Mouse (Mus musculus) midbrain, embryonic 16.5 days (tissue): ENCODE results near the gene Dirc2. TPM values are rescaled to one million over a fixed set of nuclear protein-coding genes. Genes with fewer than 3 reads are reported as not detected.

Experiments
- ATAC-seq: fragments of 200-750 bp; cut with Nextera tagmentation; 2 replicates; pipeline ENCODE4 v1.8.0; 2017; ENCODE audit warnings: moderate TSS enrichment
- H3K27ac ChIP-seq: fragments of 300-500 bp; sonication (generic); 2 replicates; pipeline ENCODE4 v1.5.1; 2014; ENCODE audit warnings: mild to moderate bottlenecking, low read length, mixed read lengths
- H3K27me3 ChIP-seq: fragments of 300-500 bp; sonication (generic); 2 replicates; pipeline ENCODE4 v1.6.1; 2014; ENCODE audit warnings: low read depth, low read length, mixed read lengths; ENCODE audit not compliant: control insufficient read depth, insufficient read depth
- H3K36me3 ChIP-seq: fragments of 300-500 bp; sonication (generic); 2 replicates; pipeline ENCODE4 v1.6.1; 2014; ENCODE audit warnings: mild to moderate bottlenecking, low read length, moderate library complexity, mixed read lengths; ENCODE audit not compliant: control insufficient read depth, insufficient read depth
- H3K4me1 ChIP-seq: fragments of 300-500 bp; sonication (generic); 2 replicates; pipeline ENCODE4 v1.6.1; 2014; ENCODE audit warnings: mild to moderate bottlenecking, low read length, mixed read lengths; ENCODE audit not compliant: control insufficient read depth, insufficient read depth
- H3K4me2 ChIP-seq: fragments of 300-500 bp; sonication (generic); 2 replicates; pipeline ENCODE4 v1.6.1; 2014; ENCODE audit warnings: mild to moderate bottlenecking, low read length, mixed read lengths
- H3K4me3 ChIP-seq: fragments of 300-500 bp; sonication (generic); 2 replicates; pipeline ENCODE4 v1.5.1; 2014; ENCODE audit warnings: low read depth, mild to moderate bottlenecking, low read length, moderate library complexity, mixed read lengths
- H3K9ac ChIP-seq: fragments of 300-500 bp; sonication (generic); 2 replicates; pipeline ENCODE4 v1.6.1; 2014; ENCODE audit warnings: low read depth, low read length, mixed read lengths
- H3K9me3 ChIP-seq: fragments of 300-500 bp; sonication (generic); replicated peaks from 2 replicates; pipeline ENCODE4 v1.6.1; 2014; ENCODE audit warnings: mild to moderate bottlenecking, low read length, mixed read lengths; ENCODE audit not compliant: control insufficient read depth, poor library complexity, severe bottlenecking
- WGBS: fragments of 180-500 bp; shearing (Covaris S2); extraction: QIAGEN DNeasy Blood & Tissue Kit; methylation state at CpG from one replicate; pipeline ENCODE4 v1.1.7; 2014; 5-methylcytosine and 5-hydroxymethylcytosine counted together
- polyA plus RNA-seq: library from polyadenylated mRNA; unstranded; fragments of >200 nt; fragmentation: Nextera tagmentation; extraction: Ambion mirVana; gene quantifications from 2 replicates; pipeline ENCODE4 v1.2.1, GENCODE M21; 2015

Dirc2 gene
- polyA plus RNA-seq, 1 experiment from 2014 or later: 32.0 TPM

- H3K27ac ChIP-seq: 0 out of 2 replicates have a peak overlapping the region, but pooled peaks have one; percentile 29
- ATAC-seq: peak; percentile 49
- H3K36me3 ChIP-seq: peaks cover 3% of the 10 kb centered on the region; the same call in 1 of the 2 replicates
- H3K4me2 ChIP-seq: no peak overlapping the region
- H3K4me1 ChIP-seq: peaks cover 16% of the 10 kb centered on the region
- 42% methylated on average over 6 of the region's 6 CpGs for whole genome bisulfite sequencing
- H3K4me3 ChIP-seq: no peak overlapping the region
- no peaks in the 10 kb centered on the region for H3K27me3 ChIP-seq
- H3K9ac ChIP-seq: no peak overlapping the region
- no peaks in the 10 kb centered on the region for H3K9me3 ChIP-seq
Observed at GRCm38 (mm10) chr16:35715350-35715749, 53.8 kb downstream of the Dirc2 start.

- Histone ChIP-seq H3K36me3 (peaks cover 3% of the 10 kb centered on the region; the same call in 1 of the 2 replicates), H3K4me2 (no peak overlapping the region), H3K27ac (peak overlapping the region; percentile 10; the same call in 1 of the 2 replicates), H3K9ac (no peak overlapping the region), H3K27me3 (no peaks in the 10 kb centered on the region), H3K4me3 (no peak overlapping the region), H3K9me3 (no peaks in the 10 kb centered on the region), H3K4me1 (peaks cover 16% of the 10 kb centered on the region)
- ATAC-seq: no peak
- 77% methylated on average over 7 of the region's 7 CpGs for WGBS
Observed at GRCm38 (mm10) chr16:35714689-35715088, 54.5 kb downstream of the Dirc2 start.

- no peak overlapping the region for H3K27ac ChIP-seq
- no peaks in the 10 kb centered on the region for H3K9me3 ChIP-seq
- peaks cover under 1% of the 10 kb centered on the region; the same call in 1 of the 2 replicates for H3K36me3 ChIP-seq
- ATAC-seq: no peak
- 85% methylated on average over 7 of the region's 7 CpGs for WGBS
- no peak overlapping the region for H3K4me2 ChIP-seq
- peaks cover 16% of the 10 kb centered on the region for H3K4me1 ChIP-seq
- no peaks in the 10 kb centered on the region for H3K27me3 ChIP-seq
- no peak overlapping the region for H3K9ac ChIP-seq
- H3K4me3 ChIP-seq: no peak overlapping the region
Observed at GRCm38 (mm10) chr16:35713606-35714005, 55.5 kb downstream of the Dirc2 start.

- H3K4me2 ChIP-seq: no peak overlapping the region
- peaks cover 16% of the 10 kb centered on the region for H3K4me1 ChIP-seq
- no peaks in the 10 kb centered on the region for H3K36me3 ChIP-seq
- H3K4me3 ChIP-seq: no peak overlapping the region
- no peak overlapping the region for H3K27ac ChIP-seq
- 0 out of 2 replicates have a peak overlapping the region, but pooled peaks have one; percentile 31 for H3K9ac ChIP-seq
- peak; percentile 57; the same call in 1 of the 2 replicates for ATAC-seq
- WGBS: 39% methylated on average over 7 of the region's 7 CpGs
- no peaks in the 10 kb centered on the region for H3K27me3 ChIP-seq
- H3K9me3 ChIP-seq: no peaks in the 10 kb centered on the region
Observed at GRCm38 (mm10) chr16:35711004-35711403, 58.2 kb downstream of the Dirc2 start.

- Histone ChIP-seq H3K36me3 (no peaks in the 10 kb centered on the region), H3K27ac (no peak overlapping the region), H3K27me3 (no peaks in the 10 kb centered on the region), H3K4me1 (peaks cover 8% of the 10 kb centered on the region), H3K9me3 (no peaks in the 10 kb centered on the region), H3K9ac (no peak overlapping the region), H3K4me2 (no peak overlapping the region), H3K4me3 (no peak overlapping the region)
- WGBS: 93% methylated on average over 5 of the region's 5 CpGs
- ATAC-seq: no peak
Observed at GRCm38 (mm10) chr16:35707004-35707403, 62.2 kb downstream of the Dirc2 start.

DNA sequence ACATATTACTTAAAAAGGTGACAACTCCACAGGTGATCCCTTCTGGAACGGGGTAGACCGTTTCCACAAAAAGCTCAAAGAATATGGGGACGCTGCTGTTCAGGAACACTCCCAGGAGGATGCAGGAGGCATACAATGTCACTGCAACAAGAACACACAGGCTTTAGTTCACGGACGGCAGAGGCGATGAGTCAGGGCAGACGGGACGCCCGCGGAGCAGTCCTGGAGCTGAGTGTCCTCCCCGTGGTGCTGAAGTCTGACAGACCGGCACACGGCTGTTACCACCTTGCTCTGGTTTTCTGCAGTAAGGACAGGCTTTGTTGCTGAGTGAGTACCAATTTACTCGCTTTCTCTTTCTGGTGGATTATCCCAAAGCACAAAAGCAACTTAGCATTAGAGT, 64.4 kb downstream of the Dirc2 start:
- no peak for ATAC-seq
- 65% methylated on average over 14 of the region's 14 CpGs for WGBS
- no peak overlapping the region for H3K4me3 ChIP-seq
- no peaks in the 10 kb centered on the region for H3K27me3 ChIP-seq
- no peaks in the 10 kb centered on the region for H3K4me1 ChIP-seq
- H3K27ac ChIP-seq: no peak overlapping the region
- no peak overlapping the region for H3K9ac ChIP-seq
- no peaks in the 10 kb centered on the region for H3K36me3 ChIP-seq
- H3K9me3 ChIP-seq: no peaks in the 10 kb centered on the region
- H3K4me2 ChIP-seq: no peak overlapping the region

DNA sequence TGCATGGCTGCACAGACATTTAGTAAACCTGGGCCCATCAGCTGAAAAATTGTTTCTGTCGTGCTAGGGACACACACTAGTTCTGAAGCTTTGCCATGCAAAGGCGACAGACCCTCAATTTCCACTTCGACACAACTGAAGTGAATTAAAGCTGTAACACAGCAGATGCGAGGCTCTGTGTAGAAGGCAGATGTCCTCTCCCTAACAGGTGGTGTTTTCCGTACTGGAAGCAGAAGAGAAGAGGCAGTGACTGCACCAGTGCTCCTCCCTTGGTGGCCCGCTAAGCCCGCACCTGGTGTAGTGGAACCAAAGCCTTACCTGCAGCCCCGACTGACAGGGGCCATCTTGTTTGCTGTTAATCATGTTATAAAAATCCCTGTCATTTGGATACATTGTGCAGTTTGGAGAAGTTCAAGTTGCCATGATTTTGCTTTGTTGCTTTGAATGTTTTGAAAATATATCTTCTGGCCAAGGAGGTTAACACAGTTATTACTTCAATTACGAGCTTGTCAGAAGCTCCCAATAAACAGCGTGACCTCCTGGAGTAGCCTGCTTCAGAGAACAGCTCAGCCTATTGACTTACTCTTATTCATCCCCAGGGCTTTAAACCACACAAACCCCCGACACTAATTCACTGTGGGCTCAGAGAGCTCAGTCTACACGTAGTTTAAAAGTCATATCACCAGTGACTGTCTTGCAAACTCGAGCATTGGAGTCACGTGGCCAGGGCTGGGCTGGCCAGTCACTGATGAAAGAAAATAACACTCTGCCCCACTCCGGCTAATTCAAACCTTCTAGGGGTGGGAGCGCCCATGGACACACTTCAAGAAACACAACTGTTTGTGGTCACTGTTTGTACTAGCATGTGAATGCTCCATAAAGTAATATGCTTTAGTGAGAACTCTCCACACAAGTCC, 65.1 kb downstream of the Dirc2 start:
- Histone ChIP-seq H3K4me3 (no peak overlapping the region), H3K36me3 (no peaks in the 10 kb centered on the region), H3K27me3 (no peaks in the 10 kb centered on the region), H3K4me2 (no peak overlapping the region), H3K27ac (no peak overlapping the region), H3K9me3 (no peaks in the 10 kb centered on the region), H3K4me1 (no peaks in the 10 kb centered on the region), H3K9ac (no peak overlapping the region)
- WGBS: 64% methylated on average over 16 of the region's 16 CpGs
- no peak for ATAC-seq

GRCm38 (mm10) chr16:35701823-35702222, 67.3 kb downstream of the Dirc2 start:
- Histone ChIP-seq H3K9me3 (no peaks in the 10 kb centered on the region), H3K4me1 (no peaks in the 10 kb centered on the region), H3K36me3 (no peaks in the 10 kb centered on the region; the same call in 1 of the 2 replicates), H3K4me3 (no peak overlapping the region), H3K4me2 (no peak overlapping the region), H3K9ac (no peak overlapping the region), H3K27me3 (no peaks in the 10 kb centered on the region), H3K27ac (no peak overlapping the region)
- WGBS: 54% methylated on average over 11 of the region's 11 CpGs
- no peak for ATAC-seq

DNA sequence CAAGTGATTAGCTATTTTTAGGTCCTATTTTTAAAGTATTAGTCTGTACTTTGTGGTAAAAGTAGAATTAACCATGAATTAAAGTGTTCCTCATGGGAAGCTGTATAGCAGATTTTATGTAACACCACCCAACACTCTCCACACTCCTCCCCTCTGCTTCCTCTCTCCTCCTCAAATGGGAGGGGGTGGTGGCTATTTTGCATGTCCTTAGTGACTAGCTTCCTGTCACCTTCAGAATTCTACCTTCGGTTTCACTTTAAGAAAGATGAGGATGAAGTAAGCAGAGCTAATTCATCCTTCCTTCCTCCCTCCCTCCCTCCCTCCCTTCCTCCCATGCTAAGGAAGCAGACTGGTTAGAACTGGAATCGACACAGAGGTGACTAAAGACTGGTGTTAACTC, 73.1 kb downstream of the Dirc2 start:
- H3K4me1 ChIP-seq: no peaks in the 10 kb centered on the region
- no peak overlapping the region for H3K27ac ChIP-seq
- no peak overlapping the region for H3K4me2 ChIP-seq
- H3K9me3 ChIP-seq: no peaks in the 10 kb centered on the region
- no peaks in the 10 kb centered on the region for H3K27me3 ChIP-seq
- H3K36me3 ChIP-seq: peaks cover 5% of the 10 kb centered on the region; the same call in 1 of the 2 replicates
- no peak overlapping the region for H3K9ac ChIP-seq
- no peak overlapping the region for H3K4me3 ChIP-seq
- ATAC-seq: no peak
- WGBS: 91% methylated on average over 2 of the region's 2 CpGs
